Mouse (Mus musculus): Measurements from ENCODE around the gene Arhgap18.

DNA sequence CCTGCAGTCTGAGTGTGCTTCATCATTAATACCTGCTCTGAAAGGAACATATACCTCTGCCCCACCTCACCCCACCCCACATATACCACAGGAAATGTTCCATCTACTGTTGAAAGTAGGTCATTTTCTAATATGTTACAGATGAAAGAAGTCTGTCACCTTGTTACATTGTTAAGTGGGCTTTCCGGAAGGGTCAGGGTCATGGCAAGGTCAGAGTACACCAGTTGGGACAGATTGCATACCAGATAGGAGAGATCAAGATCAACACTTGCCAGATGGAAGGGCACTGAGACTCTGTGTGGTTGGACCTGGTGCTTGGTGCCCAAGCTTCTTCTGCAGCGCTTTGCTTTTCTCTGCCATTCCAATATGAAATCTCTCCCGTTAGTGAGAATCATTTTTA lies 158.0 kb downstream of the Arhgap18 start:
- TF ChIP-seq MYOG (IDR thresholded peaks at IDR 0.05; ENCODE audit: control insufficient read depth in 1 of 3, insufficient read depth in 1 of 3, insufficient read length in 2 of 3, low read depth in 2 of 3): no peak
- TF ChIP-seq POLR2A (IDR thresholded peaks at IDR 0.05; ENCODE audit: insufficient read length, low read depth): no peak
- TF ChIP-seq MAX (IDR thresholded peaks at IDR 0.05; ENCODE audit: low read depth): no peak
- no peak for TF ChIP-seq TCF3 (IDR thresholded peaks at IDR 0.05; ENCODE audit: insufficient read length, low read depth)
- TF ChIP-seq MYOD1 (IDR thresholded peaks at IDR 0.05; ENCODE audit: control insufficient read depth in 1 of 3, insufficient read length in 2 of 3, low read depth in 2 of 3): no peak
- TF ChIP-seq E2F4 (IDR thresholded peaks at IDR 0.05; ENCODE audit: insufficient read depth): no peak
- TF ChIP-seq POLR2AphosphoS2 (IDR thresholded peaks at IDR 0.05; ENCODE audit: insufficient read length, low read depth): no peak
- TF ChIP-seq USF1 (IDR thresholded peaks at IDR 0.05; ENCODE audit: low read depth): no peak
- no peak for TF ChIP-seq TCF12 (IDR thresholded peaks at IDR 0.05; ENCODE audit: insufficient read depth, poor library complexity, severe bottlenecking)
- no peak for TF ChIP-seq CEBPB (IDR thresholded peaks at IDR 0.05; ENCODE audit: insufficient read depth, poor library complexity, severe bottlenecking)
